Mouse (Mus musculus) brown adipose tissue, adult 24 weeks (tissue): ENCODE measurements around the gene Tmtc2. TPM values are rescaled to one million over a fixed set of nuclear protein-coding genes. Genes with fewer than 3 reads are reported as not detected.

Experiments used
- H3K27ac ChIP-seq: fragments of 200-500 bp; replicated peaks from 2 replicates; pipeline ENCODE4 v1.5.1; 2012; ENCODE audit warnings: low read depth, mild to moderate bottlenecking, low read length
- H3K4me1 ChIP-seq: fragments of 200-500 bp; 2 replicates; pipeline ENCODE4 v1.6.1; 2012; ENCODE audit warnings: low read length, mixed read lengths; ENCODE audit not compliant: control insufficient read depth, insufficient read depth, insufficient read length
- H3K4me3 ChIP-seq: fragments of 200-500 bp; 2 replicates; pipeline ENCODE4 v1.5.1; 2012; ENCODE audit warnings: low read depth, mild to moderate bottlenecking, low read length, moderate library complexity; ENCODE audit not compliant: insufficient read depth
- polyA plus RNA-seq: library from polyadenylated mRNA; stranded (reverse); fragments of >200 nt; gene quantifications from 2 replicates; pipeline ENCODE4 v1.2.4, GENCODE M21; 2012; ENCODE audit not compliant: missing spikeins, insufficient read depth, insufficient read length

The Tmtc2 gene
- polyA plus RNA-seq, 1 experiment = 1.1 TPM

GRCm38 (mm10) chr10:105569573-105569972, 4.7 kb downstream of the Tmtc2 start:
- no peaks in the 10 kb centered on the region for H3K4me1 ChIP-seq
- no peak overlapping the region for H3K27ac ChIP-seq
- H3K4me3 ChIP-seq = no peak overlapping the region

GRCm38 (mm10) chr10:105567825-105568531, 6.3 kb downstream of the Tmtc2 start:
- Histone ChIP-seq H3K4me1 (no peaks in the 10 kb centered on the region), H3K27ac (no peak overlapping the region), H3K4me3 (no peak overlapping the region)

- Histone ChIP-seq H3K27ac (no peak overlapping the region), H3K4me3 (no peak overlapping the region)
Observed at GRCm38 (mm10) chr10:105561548-105561947, 12.7 kb downstream of the Tmtc2 start.

GRCm38 (mm10) chr10:105557581-105557980, 16.7 kb downstream of the Tmtc2 start:
- Histone ChIP-seq H3K4me1 (no peaks in the 10 kb centered on the region), H3K4me3 (no peak overlapping the region), H3K27ac (no peak overlapping the region)

More at GRCm38 (mm10) chr10:105561548-105561947, 12.7 kb downstream of the Tmtc2 start:
- H3K4me1 ChIP-seq = no peaks in the 10 kb centered on the region

GRCm38 (mm10) chr10:105556890-105557572, 17.2 kb downstream of the Tmtc2 start:
- Histone ChIP-seq H3K4me3 (no peak overlapping the region), H3K4me1 (no peaks in the 10 kb centered on the region), H3K27ac (no peak overlapping the region)

- Histone ChIP-seq H3K4me1 (no peaks in the 10 kb centered on the region), H3K27ac (no peak overlapping the region), H3K4me3 (no peak overlapping the region)
Observed at GRCm38 (mm10) chr10:105554153-105554552, 20.1 kb downstream of the Tmtc2 start.

- H3K4me3 ChIP-seq = no peak overlapping the region
- H3K27ac ChIP-seq = no peak overlapping the region
- H3K4me1 ChIP-seq = no peaks in the 10 kb centered on the region
Observed at GRCm38 (mm10) chr10:105548040-105548439, 26.2 kb downstream of the Tmtc2 start.

- Histone ChIP-seq H3K4me3 (no peak overlapping the region), H3K27ac (no peak overlapping the region), H3K4me1 (no peaks in the 10 kb centered on the region)
Observed at GRCm38 (mm10) chr10:105544004-105545003, 29.9 kb downstream of the Tmtc2 start.

GRCm38 (mm10) chr10:105542081-105542480, 32.2 kb downstream of the Tmtc2 start:
- Histone ChIP-seq H3K4me1 (no peaks in the 10 kb centered on the region), H3K27ac (no peak overlapping the region), H3K4me3 (no peak overlapping the region)

- Histone ChIP-seq H3K4me3 (no peak overlapping the region), H3K4me1 (no peaks in the 10 kb centered on the region), H3K27ac (no peak overlapping the region)
Observed at GRCm38 (mm10) chr10:105539697-105540096, 34.6 kb downstream of the Tmtc2 start.

GRCm38 (mm10) chr10:105536910-105537309, 37.3 kb downstream of the Tmtc2 start:
- Histone ChIP-seq H3K4me1 (no peaks in the 10 kb centered on the region), H3K4me3 (no peak overlapping the region), H3K27ac (no peak overlapping the region)

- Histone ChIP-seq H3K4me3 (no peak overlapping the region), H3K4me1 (no peaks in the 10 kb centered on the region), H3K27ac (no peak overlapping the region)
Observed at GRCm38 (mm10) chr10:105535848-105536247, 38.4 kb downstream of the Tmtc2 start.

- Histone ChIP-seq H3K4me1 (no peaks in the 10 kb centered on the region), H3K4me3 (no peak overlapping the region), H3K27ac (no peak overlapping the region)
Observed at GRCm38 (mm10) chr10:105532747-105533146, 41.5 kb downstream of the Tmtc2 start.

GRCm38 (mm10) chr10:105532019-105532525, 42.2 kb downstream of the Tmtc2 start:
- no peak overlapping the region for H3K4me3 ChIP-seq
- no peak overlapping the region for H3K27ac ChIP-seq
- no peaks in the 10 kb centered on the region for H3K4me1 ChIP-seq
